Mouse (Mus musculus) hindbrain, embryonic 13.5 days (tissue): ENCODE measurements around the gene AK157302. TPM values are rescaled to one million over a fixed set of nuclear protein-coding genes. Genes with fewer than 3 reads are reported as not detected.
"Not testable (repeated sequence)": the region's sequence is repeated elsewhere in the genome, so short reads cannot be mapped to it uniquely, and the experiment has no call there.

Source experiments
- ATAC-seq: fragments of 200-750 bp; cut with Nextera tagmentation; 2 replicates; pipeline ENCODE4 v1.8.0; 2017; ENCODE audit warnings: moderate TSS enrichment; ENCODE audit not compliant: low FRiP score
- H3K27ac ChIP-seq: fragments of 300-500 bp; sonication (generic); 2 replicates; pipeline ENCODE4 v1.5.1; 2015; ENCODE audit warnings: inconsistent platforms, mild to moderate bottlenecking, moderate library complexity
- H3K27me3 ChIP-seq: fragments of 300-500 bp; sonication (generic); 2 replicates; pipeline ENCODE4 v1.6.1; 2015; ENCODE audit warnings: mild to moderate bottlenecking, inconsistent platforms
- H3K36me3 ChIP-seq: fragments of 300-500 bp; sonication (generic); 2 replicates; pipeline ENCODE4 v1.6.1; 2015; ENCODE audit warnings: mild to moderate bottlenecking, inconsistent platforms
- H3K4me1 ChIP-seq: fragments of 300-500 bp; sonication (generic); replicated peaks from 2 replicates; pipeline ENCODE4 v1.6.1; 2015; ENCODE audit warnings: inconsistent platforms
- H3K4me2 ChIP-seq: fragments of 300-500 bp; sonication (generic); 2 replicates; pipeline ENCODE4 v1.6.1; 2015; ENCODE audit warnings: inconsistent platforms, mild to moderate bottlenecking, moderate library complexity
- H3K4me3 ChIP-seq: fragments of 300-500 bp; sonication (generic); 2 replicates; pipeline ENCODE4 v1.5.1; 2015; ENCODE audit warnings: mild to moderate bottlenecking, inconsistent platforms
- H3K9ac ChIP-seq: fragments of 300-500 bp; sonication (generic); 2 replicates; pipeline ENCODE4 v1.6.1; 2015; ENCODE audit warnings: mild to moderate bottlenecking, inconsistent platforms
- H3K9me3 ChIP-seq: fragments of 300-500 bp; sonication (generic); 2 replicates; pipeline ENCODE4 v1.6.1; 2016; ENCODE audit warnings: inconsistent platforms
- WGBS: fragments of 180-500 bp; shearing (Covaris S2); methylation state at CpG from one replicate; pipeline ENCODE4 v1.1.7; 2015; 5-methylcytosine and 5-hydroxymethylcytosine counted together
- polyA plus RNA-seq: library from polyadenylated mRNA; unstranded; fragments of >200 nt; fragmentation: Nextera tagmentation; extraction: Ambion mirVana; gene quantifications from 2 replicates; pipeline ENCODE4 v1.2.1, GENCODE M21; 2015

The AK157302 gene
- polyA plus RNA-seq = 0.44 and 0.57 TPM in 2 replicates

- H3K9ac ChIP-seq = no peak within 1 kb of the TSS
- no peak within 1 kb of the TSS for H3K4me2 ChIP-seq
- H3K27me3 ChIP-seq = no peaks in the 10 kb centered on the region
- H3K9me3 ChIP-seq = no peaks in the 10 kb centered on the region
- ATAC-seq = no peak
- no peaks in the 10 kb centered on the region for H3K36me3 ChIP-seq
- WGBS = 93% methylated on average over 21 of the region's 21 CpGs
- H3K27ac ChIP-seq = no peak within 1 kb of the TSS
- no peak within 1 kb of the TSS for H3K4me3 ChIP-seq
- H3K4me1 ChIP-seq = no peaks in the 10 kb centered on the region
Observed at GRCm38 (mm10) chr13:21495080-21495479, at the start of gene AK157302. Gene AK157302, plus strand, starts transcription at chr13:21495223.

- Histone ChIP-seq H3K27me3 (no peaks in the 10 kb centered on the region), H3K36me3 (peaks cover 70% of the 10 kb centered on the region), H3K4me2 (no peak overlapping the region), H3K9ac (no peak overlapping the region), H3K4me1 (peaks cover 9% of the 10 kb centered on the region), H3K4me3 (no peak overlapping the region), H3K9me3 (no peaks in the 10 kb centered on the region), H3K27ac (no peak overlapping the region)
- WGBS = 93% methylated on average over 9 of the region's 9 CpGs
- no peak for ATAC-seq
Observed at GRCm38 (mm10) chr13:21446796-21447195, 48.2 kb upstream of the AK157302 start.

DNA sequence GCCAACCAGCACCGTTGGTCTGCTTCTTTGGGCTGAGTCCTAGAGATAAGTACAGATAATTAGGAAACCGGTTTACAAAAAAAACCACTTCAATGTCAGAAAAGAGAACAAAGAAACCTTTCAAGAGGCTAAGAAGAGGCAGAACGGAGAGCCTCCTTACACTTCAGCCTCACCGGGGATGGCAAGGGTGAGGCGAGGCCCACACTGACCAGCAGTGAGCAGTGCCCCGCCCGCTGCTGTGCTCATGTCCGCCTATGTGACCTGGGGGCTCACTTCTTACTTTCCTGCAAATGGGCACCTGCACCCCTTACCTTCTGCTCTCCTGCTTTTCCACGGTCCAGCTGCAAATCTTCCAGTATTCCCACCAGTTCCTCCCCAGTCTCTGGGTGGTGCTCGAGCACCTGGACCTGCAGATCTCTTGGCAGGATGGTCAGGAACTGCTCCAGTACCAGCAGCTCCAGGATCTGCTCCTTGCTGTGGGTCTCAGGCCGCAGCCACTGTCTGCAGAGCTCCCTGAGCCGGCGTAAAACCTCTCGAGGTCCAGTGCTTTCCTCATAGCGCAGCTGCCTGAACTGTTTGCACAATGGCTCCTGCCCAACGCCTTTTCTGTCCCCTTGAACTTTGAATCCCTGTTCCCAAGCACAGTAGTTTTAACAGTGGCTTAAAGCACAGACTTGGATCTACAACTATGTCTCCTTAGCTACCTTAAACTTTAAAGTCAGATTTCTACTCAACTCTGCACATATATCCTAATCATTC, 47.0 kb upstream of the AK157302 start:
- no peak overlapping the region for H3K4me2 ChIP-seq
- no peak overlapping the region for H3K9ac ChIP-seq
- peaks cover 65% of the 10 kb centered on the region for H3K36me3 ChIP-seq
- peaks cover 21% of the 10 kb centered on the region for H3K4me1 ChIP-seq
- no peaks in the 10 kb centered on the region for H3K27me3 ChIP-seq
- 88% methylated on average over 16 of the region's 16 CpGs for WGBS
- H3K4me3 ChIP-seq = no peak overlapping the region
- no peaks in the 10 kb centered on the region for H3K9me3 ChIP-seq
- ATAC-seq = no peak
- no peak overlapping the region for H3K27ac ChIP-seq

DNA sequence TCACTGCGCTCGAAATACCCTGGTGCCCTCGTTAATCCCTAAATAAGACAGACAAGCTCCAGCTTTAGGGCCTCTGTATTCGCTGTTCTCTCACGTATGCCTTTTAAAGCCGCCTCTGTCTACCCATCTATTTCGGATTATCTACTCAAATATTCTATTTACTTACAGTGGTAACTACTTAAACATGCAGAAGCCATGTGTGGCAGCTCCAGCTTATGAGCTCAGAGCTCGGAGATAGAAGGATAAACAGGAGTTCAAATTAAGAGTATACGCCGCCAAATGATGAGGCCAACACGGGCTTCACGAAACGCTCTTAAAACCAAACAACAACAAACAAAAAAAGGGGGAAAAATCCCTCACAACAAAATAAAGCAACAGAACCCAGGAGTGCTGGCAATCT, 42.0 kb upstream of the AK157302 start:
- no peak for ATAC-seq

DNA sequence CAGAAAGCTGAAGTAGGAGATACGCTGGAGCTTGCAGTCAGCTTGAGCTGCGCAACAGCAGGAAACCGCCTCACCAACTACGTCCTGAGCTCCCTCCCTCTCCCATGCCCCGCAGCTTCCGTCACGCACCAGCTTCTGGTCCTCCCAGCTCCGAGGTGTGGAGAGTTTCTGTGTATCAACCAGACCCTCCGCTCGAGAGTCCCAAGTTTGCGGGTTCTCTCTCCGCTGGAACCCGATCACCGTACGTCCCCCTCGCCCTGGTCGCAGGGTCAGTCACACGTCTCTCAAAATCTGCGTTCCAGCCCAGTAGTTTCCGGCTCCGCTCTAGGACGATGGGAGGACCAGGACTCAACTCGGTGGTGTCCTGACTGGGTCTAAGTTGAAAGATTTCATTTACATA, 41.6 kb upstream of the AK157302 start, which contains the start of gene Zscan26:
Gene Zscan26, minus strand, starts transcription at position 282 of the 400 bp plus-strand sequence.
- under 1% methylated on average over 23 of the region's 23 CpGs for WGBS
- H3K9ac ChIP-seq = peak within 1 kb of the TSS; percentile 77
- peak within 1 kb of the TSS; percentile 80 for H3K27ac ChIP-seq
- peak within 1 kb of the TSS; percentile 70 for H3K4me2 ChIP-seq
- H3K4me1 ChIP-seq = peaks cover 21% of the 10 kb centered on the region
- peak; percentile 96 for ATAC-seq
- H3K4me3 ChIP-seq = peak within 1 kb of the TSS; percentile 75
- peaks cover 21% of the 10 kb centered on the region for H3K27me3 ChIP-seq
- H3K9me3 ChIP-seq = no peaks in the 10 kb centered on the region
- H3K36me3 ChIP-seq = peaks cover 15% of the 10 kb centered on the region

More for the DNA sequence above, 42.0 kb upstream of the AK157302 start:
- peaks cover 21% of the 10 kb centered on the region for H3K4me1 ChIP-seq
- peaks cover 19% of the 10 kb centered on the region for H3K36me3 ChIP-seq
- peak overlapping the region; percentile 77 for H3K9ac ChIP-seq
- peak overlapping the region; percentile 80 for H3K27ac ChIP-seq
- WGBS = 3% methylated on average over 13 of the region's 13 CpGs
- H3K4me2 ChIP-seq = peak overlapping the region; percentile 70
- no peaks in the 10 kb centered on the region for H3K9me3 ChIP-seq
- H3K4me3 ChIP-seq = peak overlapping the region; percentile 75
- H3K27me3 ChIP-seq = peaks cover 21% of the 10 kb centered on the region

- H3K4me2 ChIP-seq = no peak overlapping the region
- WGBS = 91% methylated on average over 3 of the region's 3 CpGs
- H3K9me3 ChIP-seq = no peaks in the 10 kb centered on the region
- H3K27me3 ChIP-seq = peaks cover 21% of the 10 kb centered on the region
- H3K27ac ChIP-seq = no peak overlapping the region
- H3K4me1 ChIP-seq = peaks cover 21% of the 10 kb centered on the region
- no peak overlapping the region for H3K9ac ChIP-seq
- ATAC-seq = no peak
- no peak overlapping the region for H3K4me3 ChIP-seq
- H3K36me3 ChIP-seq = peaks cover 8% of the 10 kb centered on the region; the same call in 1 of the 2 replicates
Observed at GRCm38 (mm10) chr13:21454133-21454532, 40.9 kb upstream of the AK157302 start.

- WGBS = 13% methylated on average over 4 of the region's 4 CpGs
- no peak overlapping the region for H3K9ac ChIP-seq
- no peak overlapping the region for H3K4me2 ChIP-seq
- no peak for ATAC-seq
- peaks cover 24% of the 10 kb centered on the region for H3K27me3 ChIP-seq
- no peaks in the 10 kb centered on the region for H3K9me3 ChIP-seq
- no peak overlapping the region for H3K27ac ChIP-seq
- 0 out of 2 replicates have a peak, but pooled peaks cover 2% of the 10 kb centered on the region for H3K36me3 ChIP-seq
- peaks cover 17% of the 10 kb centered on the region for H3K4me1 ChIP-seq
- H3K4me3 ChIP-seq = no peak overlapping the region
Observed at GRCm38 (mm10) chr13:21456347-21456746, 38.7 kb upstream of the AK157302 start.

GRCm38 (mm10) chr13:21462516-21462915, 32.5 kb upstream of the AK157302 start:
- not testable (repeated sequence) for H3K9ac ChIP-seq, H3K4me1 ChIP-seq, H3K4me2 ChIP-seq, H3K27me3 ChIP-seq, H3K9me3 ChIP-seq, H3K36me3 ChIP-seq, H3K27ac ChIP-seq, H3K4me3 ChIP-seq, ATAC-seq
- 47% methylated on average over 9 of the region's 9 CpGs for WGBS

- 87% methylated on average over 10 of the region's 10 CpGs for WGBS
- no peaks in the 10 kb centered on the region for H3K9me3 ChIP-seq
- no peaks in the 10 kb centered on the region for H3K36me3 ChIP-seq
- H3K27ac ChIP-seq = no peak overlapping the region
- no peak overlapping the region for H3K9ac ChIP-seq
- H3K4me3 ChIP-seq = no peak overlapping the region
- 0 out of 2 replicates have a peak, but pooled peaks cover 3% of the 10 kb centered on the region for H3K4me1 ChIP-seq
- H3K4me2 ChIP-seq = no peak overlapping the region
- ATAC-seq = no peak
- 0 out of 2 replicates have a peak, but pooled peaks cover 10% of the 10 kb centered on the region for H3K27me3 ChIP-seq
Observed at GRCm38 (mm10) chr13:21467336-21467735, 27.7 kb upstream of the AK157302 start.

- H3K4me3 ChIP-seq = peak within 1 kb of the TSS; percentile 58
- H3K9me3 ChIP-seq = no peaks in the 10 kb centered on the region
- H3K4me2 ChIP-seq = peak within 1 kb of the TSS; percentile 78
- H3K27me3 ChIP-seq = 0 out of 2 replicates have a peak, but pooled peaks cover 10% of the 10 kb centered on the region
- peak within 1 kb of the TSS; percentile 83 for H3K27ac ChIP-seq
- 0 out of 2 replicates have a peak, but pooled peaks cover 3% of the 10 kb centered on the region for H3K4me1 ChIP-seq
- peak within 1 kb of the TSS; percentile 80 for H3K9ac ChIP-seq
- ATAC-seq = peak; percentile 100
- H3K36me3 ChIP-seq = no peaks in the 10 kb centered on the region
- 2% methylated on average over 54 of the region's 54 CpGs for WGBS
Observed at GRCm38 (mm10) chr13:21468061-21469019, 26.7 kb upstream of the AK157302 start, which contains the start of gene Nkapl. Gene Nkapl, minus strand, starts transcription at chr13:21468509.

- no peak overlapping the region for H3K9ac ChIP-seq
- H3K4me2 ChIP-seq = peak overlapping the region; percentile 78
- H3K27me3 ChIP-seq = 0 out of 2 replicates have a peak, but pooled peaks cover 10% of the 10 kb centered on the region
- no peaks in the 10 kb centered on the region for H3K9me3 ChIP-seq
- WGBS = 29% methylated on average over 9 of the region's 9 CpGs
- no peak overlapping the region for H3K4me3 ChIP-seq
- 0 out of 2 replicates have a peak, but pooled peaks cover 3% of the 10 kb centered on the region for H3K4me1 ChIP-seq
- H3K36me3 ChIP-seq = no peaks in the 10 kb centered on the region
- ATAC-seq = no peak
- no peak overlapping the region for H3K27ac ChIP-seq
Observed at GRCm38 (mm10) chr13:21469097-21469496, 25.9 kb upstream of the AK157302 start.

GRCm38 (mm10) chr13:21472427-21472826, 22.6 kb upstream of the AK157302 start:
- WGBS = 29% methylated on average over 4 of the region's 4 CpGs
- ATAC-seq = no peak
- Histone ChIP-seq H3K9me3 (no peaks in the 10 kb centered on the region), H3K27me3 (peaks cover 11% of the 10 kb centered on the region; the same call in 1 of the 2 replicates), H3K4me1 (0 out of 2 replicates have a peak, but pooled peaks cover 3% of the 10 kb centered on the region), H3K36me3 (no peaks in the 10 kb centered on the region), H3K27ac (no peak overlapping the region), H3K9ac (no peak overlapping the region), H3K4me3 (no peak overlapping the region), H3K4me2 (no peak overlapping the region)
